Mouse (Mus musculus) MN1 (cell line): Measurements from ENCODE around the gene Strn.
A peak's percentile ranks its signal among the peaks of the same experiment; 100 is the strongest.

ENCODE experiments used
- DNase-seq: peaks from one replicate; pipeline ENCODE4 v3.0.0-alpha.2; 2016; ENCODE audit warnings: low spot score

Gene Strn

DNA sequence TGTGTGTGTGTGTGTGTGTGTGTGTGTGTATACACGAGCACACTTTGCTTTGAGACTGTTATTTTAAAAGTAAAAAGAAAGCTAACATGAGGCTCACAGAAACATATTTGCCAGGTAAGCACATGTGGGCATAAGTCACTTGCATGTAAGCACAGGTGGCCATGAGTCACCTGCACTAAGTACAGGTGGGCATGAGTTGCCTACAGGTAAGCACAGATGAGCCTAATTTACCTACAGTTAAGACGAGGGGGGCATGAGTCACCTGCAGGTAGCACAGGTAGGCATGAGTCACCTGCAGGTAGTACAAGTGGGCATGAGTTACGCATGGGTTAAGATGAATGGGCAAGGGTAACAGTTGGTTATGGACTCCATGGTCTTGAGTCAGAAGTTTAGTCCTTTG is 121.9 kb downstream of the Strn start:
- no peak for DNase-seq

DNA sequence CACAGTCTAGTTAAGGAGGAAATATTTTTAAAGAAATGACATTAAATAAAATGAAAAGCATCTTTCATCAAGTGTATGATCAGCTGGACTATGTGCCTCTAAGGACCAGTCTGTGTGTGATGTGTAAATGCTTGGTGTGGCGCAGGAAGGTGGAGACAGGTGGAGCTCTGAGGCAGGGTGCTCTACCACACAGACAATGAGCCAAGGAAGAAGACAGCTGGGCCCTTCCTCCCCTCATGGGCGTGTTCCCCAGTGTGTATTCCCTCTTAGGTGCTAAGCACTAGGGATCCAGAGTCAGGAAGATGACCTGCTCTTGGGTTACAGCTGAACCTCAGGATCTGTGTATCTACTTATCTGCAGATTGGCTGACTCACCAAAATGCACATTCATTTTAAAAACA is 122.5 kb downstream of the Strn start:
- no peak for DNase-seq

- DNase-seq, result no peak
Measured at GRCm38 (mm10) chr17:78611117-78611516, 125.9 kb downstream of the Strn start.

GRCm38 (mm10) chr17:78609191-78609855 is 127.7 kb downstream of the Strn start:
- DNase-seq, result no peak

DNA sequence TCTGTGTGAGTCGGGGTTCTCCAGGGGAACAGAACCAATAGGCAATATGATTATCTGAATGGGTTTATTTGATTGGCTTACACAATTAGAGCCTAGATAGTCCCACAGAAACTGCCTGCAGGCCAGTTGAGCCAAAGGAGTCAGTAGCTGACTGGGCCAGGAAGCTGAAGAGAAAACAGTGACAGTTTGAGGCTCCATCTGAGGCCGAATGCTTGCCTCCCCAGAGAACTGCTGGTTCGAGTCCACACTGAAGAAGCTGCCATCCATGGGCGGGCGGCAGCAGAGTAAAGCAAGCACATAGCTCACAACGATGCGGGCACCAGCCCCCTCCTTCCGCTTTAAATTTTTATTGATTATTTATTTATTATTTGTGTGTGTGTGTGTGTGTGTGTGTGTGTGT is 128.3 kb downstream of the Strn start:
- no peak for DNase-seq

DNA sequence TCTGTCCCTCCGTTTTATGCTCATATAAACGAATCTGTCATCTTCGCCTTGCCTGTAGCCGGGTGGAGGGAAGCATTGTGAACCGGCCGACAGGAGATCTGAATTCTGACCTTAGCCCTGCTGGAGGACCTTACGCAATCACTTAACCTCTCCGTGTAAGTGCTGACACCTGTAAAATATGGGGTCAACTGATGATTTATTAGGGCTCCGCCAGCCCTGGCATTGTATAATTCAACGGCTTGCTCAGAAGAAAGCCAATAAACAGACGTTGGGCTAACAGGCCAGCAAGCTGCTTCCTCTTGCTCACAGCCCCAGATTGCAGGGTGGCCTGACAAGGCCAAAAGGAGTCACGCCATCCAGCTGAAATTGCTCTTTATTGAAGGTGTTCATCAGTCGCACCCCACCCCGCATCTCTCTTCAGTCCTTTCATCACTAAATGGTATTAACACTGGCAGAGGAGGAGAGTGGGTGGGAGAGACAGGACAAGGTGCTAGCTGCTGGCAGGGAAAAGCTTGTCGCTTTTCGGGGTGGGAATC is 128.8 kb downstream of the Strn start:
- DNase-seq, result no peak

DNA sequence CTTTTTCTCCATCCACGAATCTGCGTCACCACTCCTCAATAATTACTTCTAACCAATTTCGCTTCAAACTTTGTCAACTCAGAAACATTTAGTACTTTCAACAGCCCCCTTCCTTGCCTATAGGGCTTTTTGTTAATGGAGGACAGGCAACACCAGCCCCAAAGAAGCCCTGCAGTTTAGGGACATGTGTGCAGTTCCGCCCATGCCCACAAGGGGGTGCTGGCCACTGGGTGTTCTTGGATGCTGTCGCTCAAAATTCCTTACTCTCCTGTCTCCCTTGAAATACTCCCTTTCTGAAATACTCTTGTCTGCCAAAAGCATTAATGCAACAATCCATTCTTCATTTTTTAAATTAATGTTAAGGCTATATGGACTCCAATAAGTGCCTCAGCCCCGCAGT is 132.6 kb downstream of the Strn start:
- DNase-seq, result peak; percentile 33

DNA sequence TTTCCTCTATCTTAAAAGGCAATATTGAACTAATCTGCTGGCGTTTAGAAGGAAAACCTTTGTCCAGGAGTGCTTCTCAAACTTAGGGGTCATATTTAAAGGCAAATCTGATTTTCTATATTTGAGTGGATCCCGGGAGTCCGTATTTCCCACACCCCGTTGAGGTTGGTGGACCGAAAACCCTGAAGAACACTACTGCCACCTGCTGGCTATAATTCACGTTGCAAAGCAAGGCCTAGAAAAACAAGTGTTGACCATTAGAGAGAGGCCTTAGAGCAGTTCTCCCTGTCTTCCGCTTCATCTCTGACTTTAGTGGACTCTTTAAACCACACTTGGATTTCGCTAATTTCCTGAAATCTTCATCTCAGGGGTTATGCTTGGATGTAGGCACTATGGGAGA is 133.1 kb downstream of the Strn start:
- peak; percentile 58 for DNase-seq

DNA sequence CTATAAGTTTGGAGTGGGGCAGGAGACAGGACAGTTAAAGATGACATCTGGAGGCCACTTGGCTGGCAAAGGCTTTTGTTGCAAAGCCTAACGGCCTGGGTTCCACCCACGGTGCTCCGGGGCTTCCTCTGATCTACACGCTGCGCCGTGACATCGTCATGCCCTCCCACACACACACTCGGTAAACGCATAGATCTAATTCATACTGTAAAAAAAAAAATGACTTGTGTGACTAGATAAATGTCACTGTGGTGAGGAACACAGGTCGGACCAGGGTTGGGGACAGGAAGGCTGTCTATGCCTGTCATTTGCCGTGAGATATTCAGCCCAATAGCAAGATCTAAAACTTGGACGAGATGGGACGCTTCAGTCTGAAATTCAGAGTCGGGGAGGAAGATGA is 134.7 kb downstream of the Strn start:
- DNase-seq, result no peak

DNA sequence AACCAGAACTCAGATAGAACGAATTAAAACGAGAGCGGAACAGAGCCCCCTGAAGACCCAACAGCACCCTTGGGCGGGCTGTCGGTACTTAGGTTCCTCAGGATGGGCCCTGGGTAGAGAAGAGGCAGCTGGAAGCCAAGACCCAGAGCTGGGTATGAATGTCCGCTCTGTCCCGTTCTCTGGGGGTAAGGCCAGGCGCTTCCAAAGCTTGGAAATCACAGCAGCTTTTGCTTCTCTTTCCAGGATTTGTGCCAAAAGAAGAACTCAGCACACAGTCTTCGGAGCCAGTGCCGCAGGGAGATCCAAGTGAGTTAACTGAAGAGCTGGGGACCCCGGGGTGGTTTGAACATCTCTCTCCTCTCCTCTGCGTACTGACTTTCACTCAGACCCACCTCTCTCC is 135.4 kb downstream of the Strn start:
- DNase-seq, result no peak

GRCm38 (mm10) chr17:78601042-78601441 is 136.0 kb downstream of the Strn start:
- DNase-seq, result no peak
